Mouse (Mus musculus) G1E-ER4 (cell line): Measurements from ENCODE around the gene Snx13. TPM values are rescaled to one million over a fixed set of nuclear protein-coding genes. Genes with fewer than 3 reads are reported as not detected.

Experiments used
- GATA1 ChIP-seq: IDR thresholded peaks from one replicate; pipeline ENCODE4 v1.8.0; 2012; ENCODE audit warnings: low read length, inconsistent platforms
- polyA plus RNA-seq: library from polyadenylated mRNA; stranded (reverse); fragments of >175 nt; gene quantifications from 2 replicates; pipeline ENCODE4 v1.2.3, GENCODE M21; 2012

Snx13 gene
- polyA plus RNA-seq, 1 experiment = 17.9 TPM

DNA sequence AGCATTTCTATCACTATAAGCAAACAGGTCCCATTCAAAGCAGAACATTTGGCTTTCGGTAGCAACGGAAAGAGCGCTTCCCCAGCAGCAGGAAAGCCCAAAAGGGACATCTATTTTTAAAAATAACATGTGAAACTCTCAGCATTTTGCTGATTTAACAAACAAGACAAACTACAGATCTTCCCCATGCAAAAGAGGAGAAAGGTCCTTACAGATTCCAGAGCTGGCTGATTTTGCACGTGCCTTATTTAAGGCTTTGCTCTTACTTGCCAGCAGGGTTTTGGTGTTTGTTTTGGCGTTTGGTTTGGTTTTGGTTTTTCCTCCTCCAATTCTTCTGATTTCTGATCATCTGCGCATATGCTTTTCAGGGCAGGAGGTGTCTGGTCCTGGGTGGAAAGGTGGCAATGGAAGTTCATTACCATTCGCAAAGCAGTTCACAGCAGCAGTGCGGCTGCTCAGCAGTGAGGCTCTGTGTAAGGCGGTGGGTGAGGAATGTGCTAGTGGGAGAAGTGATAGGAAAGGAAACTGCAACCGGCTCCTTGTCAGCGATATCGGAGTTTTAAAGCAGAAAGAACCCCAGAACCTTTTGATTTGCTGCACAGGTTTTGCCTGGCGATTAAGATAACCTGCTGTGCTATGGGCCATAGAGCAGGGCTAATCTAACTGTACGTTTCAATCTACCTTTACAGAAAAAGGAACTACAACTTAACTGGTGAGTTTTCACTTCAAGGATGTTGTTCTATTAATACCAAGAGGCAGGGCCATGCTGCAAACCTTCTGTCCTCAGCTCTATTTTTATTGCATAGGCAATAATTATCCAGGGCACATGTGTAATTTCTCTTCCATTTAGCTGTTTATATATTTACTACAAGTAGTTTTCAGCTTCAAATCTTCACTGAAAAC is 8.1 kb upstream of the Snx13 start:
- TF ChIP-seq GATA1 = no peak

DNA sequence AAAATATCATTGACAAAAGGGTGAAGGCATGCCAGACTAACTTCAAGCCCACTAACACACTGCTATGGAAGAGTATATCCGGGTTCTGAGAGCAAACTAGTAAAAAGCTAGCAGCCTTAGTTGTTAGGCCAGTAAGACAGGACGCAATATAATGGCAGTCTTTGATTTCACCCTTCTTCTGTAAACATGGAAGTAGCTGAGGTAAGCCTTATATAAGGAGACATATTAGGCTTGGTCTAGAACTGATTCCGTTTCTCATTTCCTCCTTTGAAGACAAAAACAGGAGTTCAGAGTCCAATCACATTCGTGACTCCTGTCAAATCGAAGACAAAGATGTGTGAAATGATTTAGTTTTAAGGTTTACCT is 7.4 kb upstream of the Snx13 start:
- no peak for TF ChIP-seq GATA1

DNA sequence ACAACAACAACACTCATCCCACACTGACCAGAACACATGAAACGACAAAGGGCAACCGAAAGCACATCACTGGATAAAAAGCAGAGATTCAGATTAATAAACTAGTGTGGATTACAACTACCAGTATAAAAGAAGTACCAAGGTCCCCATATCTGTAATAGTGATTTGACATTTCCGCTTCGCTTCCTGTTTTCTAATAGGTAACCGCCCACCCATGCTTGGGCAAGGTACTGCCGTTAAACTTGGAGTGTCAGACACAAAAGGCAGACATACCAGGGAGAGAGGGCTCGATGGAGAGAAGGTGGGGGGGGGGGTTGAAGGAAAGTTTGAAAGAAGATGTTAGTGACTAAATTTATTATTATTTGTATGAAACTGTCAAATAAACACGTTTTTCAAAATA is 5.0 kb upstream of the Snx13 start:
- TF ChIP-seq GATA1 = no peak

DNA sequence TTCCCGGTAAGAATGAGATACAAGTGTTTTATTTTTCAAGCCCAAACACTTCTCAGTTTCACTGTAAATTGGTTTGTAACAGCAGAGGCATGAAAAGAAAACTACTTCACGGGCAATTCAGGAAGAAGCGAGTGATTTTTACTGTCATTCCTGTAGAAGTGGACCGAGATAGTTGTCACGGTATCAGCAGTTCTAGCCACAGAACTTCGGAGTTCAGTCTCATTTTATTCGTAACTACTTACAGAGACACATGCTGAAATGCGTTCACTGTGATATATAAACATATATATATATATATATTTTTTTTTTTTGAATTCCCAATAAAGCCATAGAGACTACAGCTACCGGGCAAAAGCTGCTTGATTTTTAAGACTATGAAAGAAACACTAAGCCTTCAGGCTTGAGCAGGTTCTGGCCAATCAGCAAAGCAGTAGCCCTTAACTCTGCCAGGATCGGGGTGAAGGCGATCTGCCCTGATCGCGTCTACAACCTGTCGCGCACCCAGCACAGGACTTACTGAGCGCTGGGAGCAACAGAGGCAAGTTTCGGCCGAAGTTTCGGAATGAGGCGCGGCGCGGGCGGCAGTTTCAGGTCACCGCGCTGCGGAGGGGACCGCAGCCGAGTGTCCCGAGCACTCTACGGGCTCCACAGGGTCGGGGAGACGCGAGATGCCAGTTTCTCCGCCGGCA is 532 bp upstream of the Snx13 start:
- no peak for TF ChIP-seq GATA1

DNA sequence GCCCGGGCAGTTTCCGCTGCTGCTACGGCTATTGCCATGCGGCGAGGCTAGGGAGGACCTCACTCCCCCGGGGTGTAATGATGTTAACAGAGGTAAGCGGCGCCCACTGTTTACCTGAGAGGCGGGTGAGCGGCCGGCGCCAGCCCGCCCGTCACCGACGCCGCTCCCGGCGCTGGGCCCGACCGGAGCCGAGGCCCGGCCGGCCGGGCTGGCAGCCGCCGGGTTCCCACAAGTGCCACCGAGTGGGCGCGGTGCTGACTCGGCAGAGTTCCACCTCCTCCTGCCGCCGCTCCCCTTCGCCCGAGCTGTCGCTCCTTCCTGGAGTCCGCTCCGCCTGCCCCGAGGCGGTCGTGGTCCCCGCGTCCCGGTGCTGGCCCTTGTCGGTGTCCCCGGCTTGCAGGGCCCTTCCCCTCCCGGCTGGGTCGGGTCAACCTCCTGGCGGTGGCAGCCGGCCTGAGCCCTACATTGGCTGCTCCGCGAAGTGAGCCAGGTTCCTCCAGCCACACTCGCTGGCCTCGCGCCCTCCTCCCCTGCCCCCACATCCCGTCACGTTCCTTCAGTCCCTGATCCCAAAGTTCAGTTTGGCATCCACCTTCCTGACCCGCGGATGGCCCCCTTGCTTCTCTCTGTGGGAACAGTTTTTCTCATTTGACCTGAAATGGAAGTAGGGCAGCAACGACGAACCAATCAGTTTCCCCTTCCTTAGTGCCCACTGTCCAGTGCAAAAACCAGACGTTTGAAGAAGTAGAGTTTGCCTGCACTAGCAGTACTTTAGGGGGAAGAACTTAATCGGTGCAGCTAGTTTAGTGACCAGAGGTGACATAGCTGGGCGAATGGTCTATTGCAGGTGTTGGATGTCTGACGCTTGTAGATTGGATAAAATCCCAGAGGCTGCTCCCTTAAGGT is 587 bp downstream of the Snx13 start:
- no peak for TF ChIP-seq GATA1

DNA sequence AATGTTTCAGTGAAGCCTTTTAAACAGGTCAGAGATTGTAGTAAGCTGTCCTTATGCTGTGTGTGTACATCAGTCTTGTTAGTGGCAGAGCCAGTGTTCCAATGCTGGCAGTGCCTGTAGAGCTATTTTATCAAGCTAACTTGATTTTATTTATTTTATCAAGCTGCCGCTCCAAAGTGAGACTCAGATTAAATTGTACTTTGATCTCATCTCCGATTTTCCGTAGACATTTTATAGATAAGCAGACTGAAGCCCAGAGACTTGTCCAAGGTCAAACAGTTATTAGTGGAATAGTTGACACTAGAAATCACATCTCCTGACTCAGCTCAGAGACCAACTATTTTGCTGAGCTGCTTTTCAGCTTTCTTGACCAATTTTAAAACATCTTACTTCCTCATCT is 1.9 kb downstream of the Snx13 start:
- no peak for TF ChIP-seq GATA1

DNA sequence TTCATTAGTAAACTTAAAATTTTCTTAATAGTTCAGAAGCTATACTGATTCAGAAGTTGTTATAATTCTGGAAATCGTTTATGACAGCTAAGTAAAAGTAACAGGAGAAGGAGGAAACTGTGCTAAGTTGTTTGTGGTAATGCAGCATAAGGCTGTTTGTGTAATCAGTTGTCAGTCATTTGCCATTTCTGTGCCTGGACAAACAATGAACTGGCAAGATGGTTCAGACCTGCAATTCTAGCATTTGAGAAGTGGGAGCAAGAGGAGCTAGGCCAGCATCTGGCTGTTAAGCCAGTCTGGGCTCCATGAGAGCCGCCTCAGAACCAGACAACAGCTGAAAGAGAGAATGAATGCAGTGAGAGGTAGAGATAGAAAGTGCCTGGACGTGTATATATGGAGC is 3.5 kb downstream of the Snx13 start:
- TF ChIP-seq GATA1 = no peak

DNA sequence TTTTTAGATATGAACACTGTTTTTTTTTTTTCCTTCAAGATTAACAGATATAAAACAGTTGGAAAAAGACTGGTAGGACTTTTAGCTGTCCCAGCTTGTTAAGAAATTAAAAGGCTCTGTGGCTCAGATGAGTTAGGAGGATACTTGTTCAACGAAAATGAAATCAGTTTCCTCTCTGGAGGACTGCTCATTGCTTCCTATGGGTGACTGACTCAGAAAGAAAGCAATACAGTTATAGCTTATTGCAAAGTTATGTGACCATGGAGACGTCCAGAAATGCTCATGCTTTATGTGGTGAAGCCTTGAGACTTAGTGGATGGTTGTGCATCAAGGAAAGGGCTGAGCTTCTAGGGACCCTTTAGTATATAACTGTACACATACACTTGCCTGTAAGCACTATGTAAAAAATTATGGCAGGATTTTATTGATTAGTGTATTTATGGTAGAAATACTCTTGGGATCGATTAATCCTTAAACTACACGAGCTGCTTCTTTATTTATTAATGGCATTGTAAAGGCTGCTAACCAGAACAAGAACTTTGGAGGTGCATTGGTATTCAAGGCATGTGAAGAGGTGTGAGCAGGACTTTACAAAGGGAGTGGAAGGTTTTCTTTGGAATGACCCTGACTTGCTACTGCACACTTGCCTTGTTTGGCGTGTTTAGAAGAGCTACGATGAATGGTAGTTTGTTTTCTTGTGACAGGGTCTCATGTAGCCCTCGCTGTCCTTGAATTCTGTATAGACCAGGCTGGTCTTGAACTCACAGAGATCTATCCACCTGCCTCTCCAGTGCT is 4.2 kb downstream of the Snx13 start:
- TF ChIP-seq GATA1 = no peak

DNA sequence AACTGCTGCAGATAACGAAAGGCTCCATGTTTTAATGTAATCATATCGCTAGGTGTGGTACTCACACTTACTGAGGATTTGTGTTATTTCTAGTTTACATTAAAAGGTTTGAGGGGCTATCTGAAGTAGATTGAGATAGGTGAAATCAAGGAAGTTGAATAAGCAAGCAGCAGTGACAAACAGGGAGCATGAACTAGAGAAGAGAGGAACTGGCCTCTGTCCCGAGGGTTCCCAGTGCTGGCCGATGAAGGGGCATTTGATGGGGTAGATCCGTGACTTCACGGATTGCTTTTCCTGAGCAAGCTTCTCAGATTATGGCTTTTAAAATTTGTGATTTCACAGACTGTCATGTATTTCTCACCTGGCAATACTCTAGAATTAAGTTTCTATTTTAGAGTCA is 7.4 kb downstream of the Snx13 start:
- no peak for TF ChIP-seq GATA1

DNA sequence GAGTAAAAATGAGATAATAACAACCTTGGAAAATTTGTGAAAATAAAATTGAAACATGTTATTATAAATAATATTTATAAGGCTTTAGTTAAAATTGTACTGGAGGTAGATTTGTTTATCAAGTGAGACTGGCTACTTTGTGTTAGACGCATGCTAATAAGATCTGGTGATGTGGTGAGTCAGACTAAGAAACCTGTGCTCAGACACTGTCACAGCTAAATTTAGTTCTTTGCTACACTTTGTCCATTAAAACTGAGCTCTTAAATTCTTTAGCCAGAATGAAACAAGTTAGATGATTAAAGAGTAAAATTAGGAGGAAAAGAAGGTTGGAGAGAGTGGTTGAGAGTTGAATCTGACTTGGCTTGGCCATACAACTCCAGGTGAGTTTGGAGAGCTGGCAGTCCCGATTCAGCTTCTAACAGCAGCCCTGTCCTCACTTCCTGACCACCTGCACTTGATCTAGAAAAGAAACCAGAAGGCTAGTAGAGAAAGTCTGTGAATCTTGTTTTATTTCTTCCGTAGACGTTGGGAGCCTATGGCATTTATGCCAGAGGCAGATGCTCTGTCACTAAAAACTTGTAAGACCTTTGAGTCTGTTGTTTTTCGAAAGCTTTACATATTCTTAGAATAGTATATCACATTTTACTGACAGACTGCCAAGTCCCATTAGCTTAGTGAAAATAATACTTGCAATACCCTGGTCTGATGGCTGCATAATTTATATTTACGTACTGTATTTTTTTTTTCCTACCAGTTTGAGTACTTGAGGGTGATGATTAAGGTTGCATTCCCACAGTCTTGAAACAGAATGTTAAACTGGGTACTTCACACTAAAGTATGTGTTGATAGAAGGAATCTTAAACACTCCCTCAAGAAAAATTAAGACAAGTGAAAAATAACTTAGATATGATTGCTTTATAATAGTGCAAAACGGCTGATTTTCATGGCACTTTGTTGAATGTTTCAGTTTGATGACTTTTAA is 8.4 kb downstream of the Snx13 start:
- no peak for TF ChIP-seq GATA1

DNA sequence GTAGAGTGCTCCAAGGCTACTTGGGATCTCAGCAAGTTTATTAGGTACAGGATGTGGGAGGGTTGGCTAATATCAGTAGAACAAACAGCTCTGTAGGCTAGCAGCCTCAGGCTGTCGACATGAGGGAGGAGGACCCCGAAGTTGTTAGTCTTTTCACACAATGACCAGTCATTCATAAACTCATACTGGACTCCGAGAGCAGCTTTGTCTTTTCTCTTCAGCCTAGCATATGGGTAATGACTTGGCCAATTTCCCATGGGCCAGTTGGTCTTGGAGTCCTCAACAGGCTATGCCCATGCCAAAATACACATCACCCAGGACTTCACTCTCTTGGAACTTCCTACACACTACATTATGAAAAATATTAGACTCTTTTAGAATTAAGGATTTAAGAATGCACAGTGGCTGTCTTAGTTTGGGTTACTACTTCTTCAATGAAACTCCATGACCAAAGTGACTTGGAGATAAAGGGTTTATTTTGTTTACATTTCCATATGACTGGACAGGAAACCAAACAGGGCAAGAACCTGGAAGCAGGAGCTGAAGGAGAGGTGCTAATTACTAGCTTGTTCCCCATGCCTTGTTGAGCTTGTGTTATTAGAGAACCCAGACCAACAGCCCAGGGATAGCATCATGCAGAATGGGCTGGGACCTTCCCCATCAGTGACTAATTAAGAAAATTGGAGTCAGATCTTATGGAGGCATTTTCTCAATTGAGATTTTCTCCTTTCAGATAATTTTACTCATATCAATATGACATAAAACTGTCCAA is 16.9 kb downstream of the Snx13 start:
- no peak for TF ChIP-seq GATA1

DNA sequence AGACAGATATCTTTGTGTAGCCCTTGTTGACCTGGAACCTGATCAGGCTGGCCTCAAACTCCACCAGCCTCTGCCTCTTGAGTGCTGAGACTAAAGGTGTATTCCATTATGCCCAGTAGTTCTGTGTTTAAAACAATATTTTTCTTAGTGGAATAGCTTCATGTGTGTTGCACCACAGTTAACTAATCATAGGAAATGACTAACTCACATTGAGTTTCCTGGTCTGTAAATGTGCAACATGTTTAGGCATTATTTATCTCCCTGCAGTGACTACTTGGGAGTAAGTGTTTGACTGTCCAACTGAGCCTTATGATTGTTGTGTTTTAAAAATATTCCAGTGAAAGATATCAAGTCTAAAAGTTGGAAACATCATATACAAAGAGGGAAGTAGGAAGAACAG is 20.6 kb downstream of the Snx13 start:
- no peak for TF ChIP-seq GATA1

DNA sequence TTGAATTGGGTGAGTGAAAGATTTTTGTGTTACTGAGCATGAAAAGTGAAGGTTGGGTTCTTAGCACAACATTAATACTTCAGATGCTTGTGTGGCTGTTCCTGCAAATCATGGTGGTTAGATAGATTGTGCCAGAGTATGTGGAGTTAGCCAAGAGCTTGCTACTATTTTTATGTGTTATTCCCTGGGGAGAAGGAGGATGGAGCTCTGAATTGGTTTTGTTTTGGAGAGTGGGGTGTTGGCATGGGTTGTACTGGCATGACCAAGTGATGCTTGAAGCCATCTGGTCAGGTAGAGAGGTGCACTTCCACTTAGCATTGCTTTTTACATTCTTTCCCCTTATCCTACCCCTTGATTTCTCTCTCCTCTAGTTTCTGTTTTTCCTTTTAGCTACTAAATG is 24.4 kb downstream of the Snx13 start:
- no peak for TF ChIP-seq GATA1
